Mouse (Mus musculus) heart, embryonic 14.5 days (tissue): ENCODE data around the gene Zfp319. TPM values are rescaled to one million over a fixed set of nuclear protein-coding genes. Genes with fewer than 3 reads are reported as not detected.
A peak's percentile ranks its signal among the peaks of the same experiment; 100 is the strongest.

Experiments used
- ATAC-seq: fragments of 200-750 bp; cut with Nextera tagmentation; 2 replicates; pipeline ENCODE4 v1.8.0; 2017; ENCODE audit warnings: low read depth, moderate TSS enrichment; ENCODE audit not compliant: insufficient number of reproducible peaks, insufficient read depth, low FRiP score
- H3K27ac ChIP-seq, 2 experiments: fragments of 200-500 bp in 1 of 2; fragments of 300-500 bp in 1 of 2; sonication (generic) in 1 of 2; replicated peaks in 1 of 2; 2 replicates each; pipeline ENCODE4 v1.5.1; 2012 to 2014; ENCODE audit warnings: low read depth in 2 of 2, low read length in 2 of 2, control low read depth in 1 of 2, mild to moderate bottlenecking in 1 of 2, mixed read lengths in 1 of 2; ENCODE audit not compliant: control insufficient read depth in 1 of 2, insufficient read depth in 1 of 2
- H3K27me3 ChIP-seq: fragments of 300-500 bp; sonication (generic); 2 replicates; pipeline ENCODE4 v1.6.1; 2014; ENCODE audit warnings: mild to moderate bottlenecking, low read length, control low read depth; ENCODE audit not compliant: control insufficient read depth, insufficient read depth
- H3K36me3 ChIP-seq: fragments of 300-500 bp; sonication (generic); 2 replicates; pipeline ENCODE4 v1.6.1; 2014; ENCODE audit warnings: mild to moderate bottlenecking, control low read depth, low read length, mixed read lengths; ENCODE audit not compliant: control insufficient read depth, insufficient read depth
- H3K4me1 ChIP-seq, 2 experiments: fragments of 200-500 bp in 1 of 2; fragments of 300-500 bp in 1 of 2; sonication (generic) in 1 of 2; 2 replicates each; pipeline ENCODE4 v1.6.1; 2012 to 2014; ENCODE audit warnings: low read length in 2 of 2, control low read depth in 1 of 2, mixed read lengths in 1 of 2; ENCODE audit not compliant: control insufficient read depth in 2 of 2, insufficient read depth in 2 of 2
- H3K4me2 ChIP-seq: fragments of 300-500 bp; sonication (generic); 2 replicates; pipeline ENCODE4 v1.6.1; 2014; ENCODE audit warnings: mild to moderate bottlenecking, low read length
- H3K4me3 ChIP-seq, 2 experiments: fragments of 200-500 bp in 1 of 2; fragments of 300-500 bp in 1 of 2; sonication (generic) in 1 of 2; 2 replicates each; pipeline ENCODE4 v1.5.1; 2012 to 2014; ENCODE audit warnings: low read length in 2 of 2, mild to moderate bottlenecking in 2 of 2, control low read depth in 1 of 2, low read depth in 1 of 2, moderate library complexity in 1 of 2; ENCODE audit not compliant: control insufficient read depth in 1 of 2, insufficient read depth in 1 of 2
- H3K9ac ChIP-seq: fragments of 300-500 bp; sonication (generic); 2 replicates; pipeline ENCODE4 v1.6.1; 2014; ENCODE audit warnings: mild to moderate bottlenecking, low read length
- H3K9me3 ChIP-seq: fragments of 300-500 bp; sonication (generic); 2 replicates; pipeline ENCODE4 v1.6.1; 2016; ENCODE audit warnings: low read length, control low read depth; ENCODE audit not compliant: control insufficient read depth
- WGBS: fragments of 180-500 bp; shearing (Covaris S2); extraction: QIAGEN DNeasy Blood & Tissue Kit; methylation state at CpG from one replicate; pipeline ENCODE4 v1.1.7; 2014; 5-methylcytosine and 5-hydroxymethylcytosine counted together
- polyA plus RNA-seq: library from polyadenylated mRNA; unstranded; fragments of >200 nt; fragmentation: Nextera tagmentation; extraction: Ambion mirVana; gene quantifications from 2 replicates; pipeline ENCODE4 v1.2.1, GENCODE M21; 2014

Zfp319 gene
- polyA plus RNA-seq, 1 experiment from 2014 or later: 5.2 TPM

- H3K9me3 ChIP-seq: no peaks in the 10 kb centered on the region
- peak overlapping the region; percentile 90 to 94 for H3K27ac ChIP-seq
- peaks cover 70 to 95% of the 10 kb centered on the region in 2 experiments for H3K4me1 ChIP-seq
- 6% methylated on average over 8 of the region's 8 CpGs for WGBS
- peak overlapping the region; percentile 68 for H3K9ac ChIP-seq
- H3K4me3 ChIP-seq: 0 out of 4 replicates have a peak overlapping the region, but pooled peaks of 1 of the 2 experiments have one; percentile 6
- no peaks in the 10 kb centered on the region for H3K27me3 ChIP-seq
- peak; percentile 35; the same call in 1 of the 2 replicates for ATAC-seq
- peaks cover 13% of the 10 kb centered on the region for H3K36me3 ChIP-seq
- H3K4me2 ChIP-seq: peak overlapping the region; percentile 55
Observed at GRCm38 (mm10) chr8:95358550-95359411, 27.0 kb upstream of the Zfp319 start.

GRCm38 (mm10) chr8:95354606-95355005 is 22.9 kb upstream of the Zfp319 start:
- H3K9me3 ChIP-seq: no peaks in the 10 kb centered on the region
- H3K27me3 ChIP-seq: no peaks in the 10 kb centered on the region
- 43% methylated on average over 2 of the region's 2 CpGs for WGBS
- peaks cover 13% of the 10 kb centered on the region for H3K36me3 ChIP-seq
- ATAC-seq: no peak
- peak overlapping the region; percentile 81 for H3K4me2 ChIP-seq
- H3K27ac ChIP-seq: peak overlapping the region in 1 of 2 experiments; percentile 46; a peak in 2 of 4 replicates
- H3K4me1 ChIP-seq: peaks cover 46 to 75% of the 10 kb centered on the region in 2 experiments
- peak overlapping the region; percentile 58 to 98 for H3K4me3 ChIP-seq
- peak overlapping the region; percentile 100 for H3K9ac ChIP-seq

GRCm38 (mm10) chr8:95352871-95353866 is 21.4 kb upstream of the Zfp319 start:
- Histone ChIP-seq H3K4me1 (peaks cover 49 to 75% of the 10 kb centered on the region in 2 experiments), H3K4me2 (peak overlapping the region; percentile 81), H3K9me3 (no peaks in the 10 kb centered on the region), H3K27ac (peak overlapping the region; percentile 76 to 83), H3K36me3 (peaks cover 13% of the 10 kb centered on the region), H3K27me3 (no peaks in the 10 kb centered on the region), H3K4me3 (peak overlapping the region; percentile 58 to 98), H3K9ac (peak overlapping the region; percentile 100)
- ATAC-seq: peak; percentile 15; the same call in 1 of the 2 replicates
- 1% methylated on average over 62 of the region's 62 CpGs for WGBS

GRCm38 (mm10) chr8:95352151-95352870 is 20.6 kb upstream of the Zfp319 start, which contains the start of gene Mmp15:
Mmp15 (plus strand) TSS chr8:95352268.
- peak within 1 kb of the TSS; percentile 76 to 83 for H3K27ac ChIP-seq
- peak; percentile 77 for ATAC-seq
- no peaks in the 10 kb centered on the region for H3K9me3 ChIP-seq
- no peaks in the 10 kb centered on the region for H3K27me3 ChIP-seq
- H3K4me1 ChIP-seq: peaks cover 45 to 69% of the 10 kb centered on the region in 2 experiments
- peaks cover 13% of the 10 kb centered on the region for H3K36me3 ChIP-seq
- under 1% methylated on average over 71 of the region's 80 CpGs for WGBS
- peak within 1 kb of the TSS; percentile 100 for H3K9ac ChIP-seq
- peak within 1 kb of the TSS; percentile 58 to 98 for H3K4me3 ChIP-seq
- peak within 1 kb of the TSS; percentile 81 for H3K4me2 ChIP-seq

- Histone ChIP-seq H3K9me3 (no peaks in the 10 kb centered on the region), H3K36me3 (peaks cover 15% of the 10 kb centered on the region), H3K27me3 (no peaks in the 10 kb centered on the region), H3K4me3 (peak overlapping the region; percentile 58 to 98), H3K4me1 (peaks cover 47 to 66% of the 10 kb centered on the region in 2 experiments), H3K27ac (peak overlapping the region; percentile 37 to 83), H3K9ac (peak overlapping the region; percentile 100), H3K4me2 (peak overlapping the region; percentile 81)
- no peak for ATAC-seq
- 5% methylated on average over 15 of the region's 15 CpGs for WGBS
Observed at GRCm38 (mm10) chr8:95351461-95351860, 19.7 kb upstream of the Zfp319 start.

GRCm38 (mm10) chr8:95348811-95349630 is 17.3 kb upstream of the Zfp319 start:
- Histone ChIP-seq H3K27me3 (no peaks in the 10 kb centered on the region), H3K27ac (peak overlapping the region; percentile 39 to 71; a peak in 3 of 4 replicates), H3K4me2 (peak overlapping the region; percentile 47), H3K4me3 (no peak overlapping the region), H3K36me3 (peaks cover 26% of the 10 kb centered on the region), H3K9me3 (no peaks in the 10 kb centered on the region), H3K9ac (peak overlapping the region; percentile 62), H3K4me1 (peaks cover 26 to 42% of the 10 kb centered on the region in 2 experiments)
- WGBS: 35% methylated on average over 19 of the region's 19 CpGs
- no peak for ATAC-seq
